Mouse (Mus musculus) T-cell, adult 66 days (primary cell): Measurements from ENCODE around the gene Gm10681. TPM values are rescaled to one million over a fixed set of nuclear protein-coding genes. Genes with fewer than 3 reads are reported as not detected.

Experiments used
- total RNA-seq, 2 experiments: library from RNA; stranded (reverse); gene quantifications; 3 replicates in 1 of 2; 4 replicates in 1 of 2; pipeline ENCODE4 v1.2.4; 2023

Gm10681 gene
- not detected for total RNA-seq

DNA sequence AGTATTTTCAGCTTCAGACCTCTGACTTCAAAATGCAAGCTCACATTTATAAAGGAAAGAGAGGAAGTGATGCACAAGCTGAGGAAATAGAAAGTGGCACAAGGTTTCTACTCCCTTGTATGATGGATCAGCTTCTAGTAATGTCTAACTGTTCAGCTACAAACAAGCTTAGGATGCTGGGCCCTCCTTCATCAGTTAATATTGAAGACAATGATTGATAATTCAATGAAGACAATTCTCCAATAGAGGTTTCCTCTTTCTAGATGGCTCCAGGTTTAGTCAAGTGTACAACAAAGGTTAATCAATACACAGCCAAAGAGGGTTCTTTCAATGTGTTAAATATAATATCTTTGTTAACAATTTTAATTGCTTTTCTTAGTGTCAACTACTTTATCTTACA is at the start of gene Gm10681:
Gene Gm10681, minus strand, starts transcription at position 101 of the 400 bp plus-strand sequence.

DNA sequence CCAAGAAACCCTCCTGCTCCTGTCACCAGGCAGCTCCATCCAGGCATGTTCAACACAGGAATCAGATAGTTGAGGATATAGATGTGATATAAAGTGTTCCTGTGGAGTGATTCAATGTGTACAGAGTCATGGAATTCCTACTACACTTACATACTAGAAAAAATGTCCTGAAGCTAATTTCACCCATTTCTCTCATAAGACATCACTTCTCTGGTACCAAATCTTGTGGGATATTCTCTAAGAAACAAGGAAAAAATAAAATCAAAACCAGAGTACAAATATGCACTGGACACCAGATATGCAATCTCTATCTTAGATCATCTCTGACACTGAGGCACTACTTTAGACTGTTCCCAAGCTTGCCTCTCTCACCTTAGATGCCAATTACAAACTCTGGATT is 41.5 kb upstream of the Gm10681 start, which contains the start of gene Hsd3b5:
Gene Hsd3b5, minus strand, starts transcription at position 101 of the 400 bp plus-strand sequence.

DNA sequence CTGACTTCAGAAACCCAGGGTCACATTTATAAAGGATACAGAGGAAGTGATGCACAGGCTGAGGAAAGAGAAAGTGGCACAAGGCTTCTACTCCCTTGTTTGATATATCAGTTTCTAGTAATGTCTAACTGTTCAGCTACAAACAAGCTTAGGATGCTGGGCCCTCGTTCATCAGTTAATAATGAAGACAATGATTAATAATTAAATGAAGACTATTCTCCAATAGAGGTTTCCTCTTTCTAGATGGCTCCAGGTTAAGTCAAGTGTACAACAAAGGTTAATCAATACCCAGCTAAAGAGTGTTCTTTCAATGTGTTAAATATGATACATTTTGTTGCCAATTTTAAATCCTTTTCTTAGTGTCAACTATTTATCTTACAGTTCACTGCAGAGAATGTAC is 78.2 kb downstream of the Gm10681 start, which contains the start of gene Hsd3b4:
Gene Hsd3b4, minus strand, starts transcription at position 101 of the 400 bp plus-strand sequence.

Other genes starting within 250 kb of the Gm10681 start
- gene Phgdh, start 248.8 kb downstream of the Gm10681 start, total RNA-seq = 10 to 100 TPM; 60.9 to 65.4 TPM
- gene Zfp697, start 206.3 kb downstream of the Gm10681 start, total RNA-seq = under 1 TPM in 1 of 2 experiments, not detected in 1; 0.39 TPM
- not detected for gene Gm4450, start 131.7 kb downstream of the Gm10681 start, total RNA-seq
- not detected for gene Hsd3b4, start 78.3 kb downstream of the Gm10681 start, total RNA-seq
- gene Hsd3b5, start 41.4 kb upstream of the Gm10681 start, total RNA-seq = not detected
- not detected for gene Hsd3b2, start 135.7 kb upstream of the Gm10681 start, total RNA-seq
- gene Hsd3b3, start 174.3 kb upstream of the Gm10681 start, total RNA-seq = not detected
- not detected for gene Hsd3b6, start 225.6 kb upstream of the Gm10681 start, total RNA-seq